In the genomic region with DNA sequence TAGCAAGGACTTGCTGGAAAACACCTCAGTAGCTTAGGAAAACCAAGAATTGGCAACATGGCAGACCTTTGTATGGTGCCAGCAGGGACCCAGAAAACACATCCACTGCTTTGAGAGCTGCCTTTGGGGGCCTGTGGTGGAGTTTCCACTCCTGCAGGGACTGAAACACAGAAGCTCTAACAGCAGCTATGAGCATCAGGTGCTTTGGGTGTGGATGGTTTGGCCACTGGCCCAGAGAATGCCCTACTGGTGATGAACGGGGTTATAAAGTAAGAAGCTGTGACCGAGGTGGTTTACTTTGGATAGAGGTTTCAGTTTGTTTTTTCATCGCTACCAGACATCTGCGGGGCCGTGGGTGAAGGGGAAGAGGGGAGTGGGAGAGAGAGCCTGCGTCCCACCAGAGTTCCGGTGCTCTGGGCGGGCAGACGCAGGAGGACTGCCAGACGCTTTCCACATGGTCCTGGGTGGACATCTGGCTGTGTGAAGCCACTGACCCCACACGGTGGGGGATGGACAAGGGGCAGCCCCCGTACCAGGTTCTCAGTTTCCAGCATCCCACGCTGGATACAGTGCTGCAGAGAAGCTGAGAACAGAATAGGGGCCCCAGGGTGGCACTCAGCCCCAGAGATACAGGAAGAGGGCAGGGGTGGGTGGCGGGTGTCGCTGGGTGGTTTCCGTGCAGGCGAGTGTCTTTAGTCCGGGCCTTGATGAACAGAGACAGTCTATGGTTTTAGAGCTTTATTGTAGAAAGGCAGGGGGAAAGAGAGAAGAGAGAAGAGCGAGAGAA, we compare ENCODE assay signal across 10 mouse cellular contexts.
A peak's percentile ranks its signal among the peaks of the same experiment; 100 is the strongest.
DNase-seq lines count a peak whose midpoint lies in the region; ATAC-seq and TF ChIP-seq lines count a peak whose summit lies in the region.
"Had no signal": no experiment of that assay in that cellular context is flagged by ENCODE, and none has a peak within 500 bp of the region (broad histone marks: within the 10 kb centered on the region; RNA-seq: fewer than 3 reads in every experiment).

No protein-coding gene starts in this region.

- DNase-seq in adrenal gland, postnatal 14 days: peak; percentile 19
- DNase-seq in adrenal gland, postnatal 10 days: no peak
- peak; percentile 23 for DNase-seq in lung, postnatal 0 days (ENCODE audit: low spot score)
- DNase-seq in lung, postnatal 14 days: no peak
- DNase-seq in lung, postnatal 25 days (ENCODE audit: low spot score): peak; percentile 42
- DNase-seq in thymus, postnatal 14 days: peak; percentile 87
- no peak for DNase-seq in cerebellum, postnatal 4 days (ENCODE audit: low spot score in 2 of 2)
- no peak for DNase-seq in left cerebral cortex, postnatal 10 days (ENCODE audit: extremely low spot score in 1 of 2, low spot score in 2 of 2)
- DNase-seq: adrenal gland, adult 8-10 months; lung, embryonic 14.5 days had no signal

- no peaks in the 10 kb centered on the region for H3K36me3 ChIP-seq in lung, postnatal 0 days (ENCODE audit: insufficient read depth, low read length)

- intact Hi-C loops in left cerebral cortex, postnatal 10 days (cut with DNase I): no loop called here

- no peak overlapping the region for H3K27ac ChIP-seq in lung, postnatal 0 days (ENCODE audit: low read length)

- no peak for ATAC-seq in lung, postnatal 0 days

- TF ChIP-seq CTCF in lung, postnatal 0 days (IDR thresholded peaks at IDR 0.05): no peak

- H3K4me2 ChIP-seq in lung, postnatal 0 days (replicated peaks; ENCODE audit: low read depth, low read length): peak overlapping the region; percentile 19; the same call in 1 of the 2 replicates
- H3K4me2 ChIP-seq: lung, embryonic 14.5 days had no signal

- WGBS in lung, postnatal 0 days: 28% methylated on average over 19 of the region's 19 CpGs

- no peak for TF ChIP-seq EP300 in lung, postnatal 0 days (IDR thresholded peaks at IDR 0.05)

- no peaks in the 10 kb centered on the region for H3K27me3 ChIP-seq in lung, postnatal 0 days (replicated peaks; ENCODE audit: insufficient read depth, low read length)

- no peak overlapping the region for H3K9ac ChIP-seq in lung, postnatal 0 days (replicated peaks; ENCODE audit: low read depth)
- H3K9ac ChIP-seq: lung, embryonic 14.5 days had no signal

- H3K9me3 ChIP-seq in lung, postnatal 0 days (ENCODE audit: low read length): no peaks in the 10 kb centered on the region

- no peak overlapping the region for H3K4me3 ChIP-seq in lung, postnatal 0 days (ENCODE audit: low read depth, low read length)

- no peaks in the 10 kb centered on the region; the same call in 1 of the 2 replicates for H3K4me1 ChIP-seq in lung, postnatal 0 days (ENCODE audit: insufficient read depth, low read depth, low read length)

Comparison
In these comparisons a context has a peak if more than half of its experiments do, and no peak if none do; other contexts are left out.
1. DNase-seq: peak in adrenal gland, postnatal 14 days (single experiment), lung, postnatal 0 days (single experiment), lung, postnatal 25 days (single experiment) and thymus, postnatal 14 days (single experiment); none in adrenal gland, postnatal 10 days (single experiment), lung, postnatal 14 days (single experiment), cerebellum, postnatal 4 days (0 of 2) and left cerebral cortex, postnatal 10 days (0 of 2).